Mouse (Mus musculus): ENCODE results near the gene Maged1. TPM values are rescaled to one million over a fixed set of nuclear protein-coding genes. Genes with fewer than 3 reads are reported as not detected.

Maged1 gene
- polyA plus RNA-seq, 1 experiment from 2014 or later, result 520 TPM

DNA sequence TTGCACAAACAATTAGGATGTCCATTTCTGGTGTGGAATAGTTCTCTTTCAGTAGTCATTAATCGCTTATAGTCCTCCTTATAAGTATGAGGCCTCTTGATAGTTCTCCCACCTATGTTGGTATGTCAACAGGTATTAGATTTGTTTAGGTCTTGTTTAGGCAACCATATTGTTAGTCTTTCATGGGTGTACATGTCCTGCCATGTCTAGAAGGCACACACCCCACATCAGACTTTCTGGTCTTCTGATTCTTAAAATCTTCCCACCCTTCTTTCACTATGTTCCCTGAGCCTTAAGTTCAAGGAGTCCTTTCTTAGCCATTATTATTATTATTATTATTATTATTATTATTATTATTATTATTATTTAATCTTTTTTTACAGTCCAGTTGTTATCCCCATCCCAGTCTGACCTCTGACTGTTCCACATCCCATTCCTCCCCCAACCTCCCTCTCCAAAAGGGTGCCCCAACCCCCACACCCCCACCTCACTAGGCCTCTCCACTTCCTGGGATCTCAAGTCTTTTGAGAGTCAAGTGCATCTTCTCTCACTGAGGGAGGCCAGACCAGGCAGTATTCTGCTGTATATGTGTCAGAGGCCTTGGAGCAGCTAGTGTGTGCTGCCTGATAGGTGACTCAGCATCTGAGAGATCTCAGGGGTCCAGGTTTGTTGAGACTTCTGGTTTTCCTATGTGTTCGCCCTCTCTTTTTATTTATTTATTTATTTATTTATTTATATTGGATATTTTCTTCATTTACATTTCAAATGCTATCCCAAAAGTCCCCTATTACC, 55.7 kb downstream of the Maged1 start:
- no peak overlapping the region for H3K9ac ChIP-seq (ENCODE audit: low read length)
- H3K36me3 ChIP-seq (ENCODE audit: control insufficient read depth, insufficient read depth, low read length), result no peaks in the 10 kb centered on the region
- no peaks in the 10 kb centered on the region for H3K4me1 ChIP-seq (ENCODE audit: control insufficient read depth in 2 of 2, insufficient read depth in 2 of 2, low read length in 2 of 2)
- no peak overlapping the region for H3K4me2 ChIP-seq (ENCODE audit: low read length)
- no peak overlapping the region for H3K4me3 ChIP-seq (ENCODE audit: control insufficient read depth in 1 of 2, insufficient read depth in 1 of 2, low read depth in 1 of 2, low read length in 2 of 2)
- H3K27me3 ChIP-seq (ENCODE audit: control insufficient read depth, insufficient read depth, low read length), result peaks cover 11% of the 10 kb centered on the region
- H3K27ac ChIP-seq (replicated peaks in 1 of 2; ENCODE audit: control insufficient read depth in 1 of 2, insufficient read depth in 1 of 2, low read depth in 2 of 2, low read length in 2 of 2), result no peak overlapping the region
- 81% methylated on average over 2 of the region's 2 CpGs for WGBS
- H3K9me3 ChIP-seq (ENCODE audit: control insufficient read depth, low read length), result no peaks in the 10 kb centered on the region
- ATAC-seq (ENCODE audit: insufficient number of reproducible peaks, insufficient read depth, low FRiP score, low read depth), result no peak

Other genes with a start within 250 kb of the Maged1 start
- not detected in 2 replicates for gene Fam90a1b, start 175.4 kb downstream of the Maged1 start, polyA plus RNA-seq (2014; fragmentation: Nextera tagmentation; extraction: Ambion mirVana)
- gene Apoo, start 175.0 kb downstream of the Maged1 start, polyA plus RNA-seq (2014; fragmentation: Nextera tagmentation; extraction: Ambion mirVana), result 215 and 221 TPM in 2 replicates
- gene Gspt2, start 93.9 kb upstream of the Maged1 start, polyA plus RNA-seq (2014; fragmentation: Nextera tagmentation; extraction: Ambion mirVana), result 3.4 and 3.6 TPM in 2 replicates
- 0.98 and 1.4 TPM in 2 replicates for gene Zxdb, start 182.4 kb upstream of the Maged1 start, polyA plus RNA-seq (2014; fragmentation: Nextera tagmentation; extraction: Ambion mirVana)